Mouse (Mus musculus) testis, postnatal 10 days (tissue): Measurements from ENCODE around the gene Olfr790.

Source experiments
- DNase-seq: peaks from one replicate; pipeline ENCODE4 v3.0.0; 2021; ENCODE audit warnings: low spot score

Olfr790 gene

GRCm38 (mm10) chr10:129498192-129498591 lies at the start of gene Olfr790:
Gene Olfr790 (plus strand): TSS chr10:129498492.
- no peak for DNase-seq

- no peak for DNase-seq
Observed at GRCm38 (mm10) chr10:129461562-129461961, 36.7 kb upstream of the Olfr790 start, which contains the start of gene Olfr787. Gene Olfr787 (plus strand): TSS chr10:129461862.

- no peak for DNase-seq
Observed at GRCm38 (mm10) chr10:129470698-129471097, 27.6 kb upstream of the Olfr790 start, which contains the start of gene Olfr788. Gene Olfr788 (plus strand): TSS chr10:129470998.

- no peak for DNase-seq
Observed at GRCm38 (mm10) chr10:129473256-129473655, 25.0 kb upstream of the Olfr790 start.

GRCm38 (mm10) chr10:129473723-129474122 lies 24.6 kb upstream of the Olfr790 start:
- DNase-seq, result no peak

GRCm38 (mm10) chr10:129484452-129484851 lies 13.8 kb upstream of the Olfr790 start, which contains the start of gene Olfr789:
Gene Olfr789 (plus strand): TSS chr10:129484752.
- DNase-seq, result no peak

GRCm38 (mm10) chr10:129490101-129490500 lies 8.2 kb upstream of the Olfr790 start:
- DNase-seq, result no peak

- DNase-seq, result no peak
Observed at GRCm38 (mm10) chr10:129521492-129521891, 23.2 kb downstream of the Olfr790 start, which contains the start of gene Olfr791. Gene Olfr791 (plus strand): TSS chr10:129521792.

GRCm38 (mm10) chr10:129538862-129539261 lies 40.6 kb downstream of the Olfr790 start, which contains the start of gene Olfr792:
Gene Olfr792 (plus strand): TSS chr10:129539162.
- no peak for DNase-seq

GRCm38 (mm10) chr10:129549354-129549753 lies 51.1 kb downstream of the Olfr790 start:
- no peak for DNase-seq
